Mouse (Mus musculus) liver, adult 2 months (tissue): ENCODE data around the gene Nmral1. TPM values are rescaled to one million over a fixed set of nuclear protein-coding genes. Genes with fewer than 3 reads are reported as not detected.

ENCODE experiments used
- DNase-seq: peaks from one replicate; pipeline ENCODE4 v3.0.0-alpha.2; 2011; ENCODE audit warnings: low read depth, low spot score; ENCODE audit errors: extremely low read depth
- H3K27ac ChIP-seq: fragments of 200-500 bp; replicated peaks from 2 replicates; pipeline ENCODE4 v1.5.1; 2012; ENCODE audit warnings: low read depth, mild to moderate bottlenecking, control low read depth, inconsistent platforms, low read length; ENCODE audit not compliant: insufficient read depth
- H3K27me3 ChIP-seq: fragments of 200-500 bp; 2 replicates; pipeline ENCODE4 v1.6.1; 2012; ENCODE audit warnings: mild to moderate bottlenecking, moderate library complexity, low read length, inconsistent platforms; ENCODE audit not compliant: control insufficient read depth, insufficient read depth
- H3K36me3 ChIP-seq: fragments of 200-500 bp; 2 replicates; pipeline ENCODE4 v1.6.1; 2012; ENCODE audit warnings: low read length, inconsistent platforms; ENCODE audit not compliant: control insufficient read depth, insufficient read depth
- H3K4me1 ChIP-seq: fragments of 200-500 bp; 2 replicates; pipeline ENCODE4 v1.6.1; 2011; ENCODE audit warnings: low read length; ENCODE audit not compliant: control insufficient read depth, insufficient read depth
- H3K4me3 ChIP-seq: fragments of 200-500 bp; 2 replicates; pipeline ENCODE4 v1.5.1; 2011; ENCODE audit warnings: low read depth, mild to moderate bottlenecking, control low read depth, low read length, moderate library complexity; ENCODE audit not compliant: insufficient read depth
- H3K79me2 ChIP-seq: fragments of 200-500 bp; 2 replicates; pipeline ENCODE4 v1.6.1; 2012; ENCODE audit warnings: inconsistent platforms, mild to moderate bottlenecking, low read length, moderate library complexity; ENCODE audit not compliant: control insufficient read depth, insufficient read depth
- H3K9ac ChIP-seq: fragments of 200-500 bp; 2 replicates; pipeline ENCODE4 v1.6.1; 2012; ENCODE audit warnings: low read depth, mild to moderate bottlenecking, control low read depth, inconsistent platforms, low read length
- CTCF ChIP-seq: fragments of 200-500 bp; IDR thresholded peaks from 2 replicates; pipeline ENCODE4 v1.5.1; 2011; ENCODE audit warnings: low read depth, low read length, control low read depth
- POLR2A ChIP-seq: fragments of 200-500 bp; IDR thresholded peaks from 2 replicates; pipeline ENCODE4 v1.6.1; 2011; ENCODE audit warnings: low read length, control low read depth; ENCODE audit not compliant: insufficient read depth; ENCODE audit errors: extremely low read depth
- WGBS: fragments of 180-500 bp; shearing (Covaris S2); methylation state at CpG from one replicate; pipeline ENCODE4 v1.1.7; 2018; 5-methylcytosine and 5-hydroxymethylcytosine counted together
- polyA plus RNA-seq: library from polyadenylated mRNA; depleted of rRNA; stranded (reverse); fragments of >200 nt; gene quantifications from 2 replicates; pipeline ENCODE4 v1.2.3, GENCODE M21; 2012; rRNA removed
- total RNA-seq: library from RNA; depleted of rRNA; stranded (reverse); fragments of >200 nt; gene quantifications from 2 replicates; pipeline ENCODE4 v1.2.3, GENCODE M21; 2014; rRNA removed

The Nmral1 gene
- total and polyA plus RNA-seq, 2 experiments = 7.8 to 11.2 TPM

- Histone ChIP-seq H3K36me3 (peaks cover 5% of the 10 kb centered on the region; the same call in 1 of the 2 replicates), H3K27me3 (no peaks in the 10 kb centered on the region), H3K27ac (no peak overlapping the region), H3K9ac (no peak overlapping the region), H3K4me3 (no peak overlapping the region), H3K79me2 (no peaks in the 10 kb centered on the region), H3K4me1 (no peaks in the 10 kb centered on the region)
- TF ChIP-seq CTCF = no peak
- TF ChIP-seq POLR2A = no peak
- 19% methylated on average over 2 of the region's 2 CpGs for WGBS
- DNase-seq = peak; percentile 67
Observed at GRCm38 (mm10) chr16:4665726-4666125, 53.4 kb downstream of the Nmral1 start.

DNA sequence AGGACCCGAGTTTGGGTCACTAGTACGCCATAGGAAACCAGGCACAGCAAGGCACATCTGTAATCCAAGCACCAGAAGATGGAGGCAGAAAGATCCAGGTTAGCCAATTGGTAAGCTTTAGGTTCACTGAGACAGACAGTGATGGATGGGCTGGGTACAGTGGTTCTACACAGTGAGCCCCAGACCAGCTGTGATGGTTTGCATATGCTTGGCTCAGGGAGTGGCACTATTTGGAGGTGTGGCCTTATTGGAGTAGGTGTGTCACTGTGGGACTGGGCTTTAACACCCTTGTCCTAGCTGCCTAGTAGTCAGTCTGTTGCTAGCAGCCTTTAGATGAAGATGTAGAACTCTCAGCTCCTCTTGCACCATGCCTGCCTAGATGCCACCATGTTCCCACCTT is 55.4 kb downstream of the Nmral1 start:
- no peak for DNase-seq
- Histone ChIP-seq H3K36me3 (peaks cover 5% of the 10 kb centered on the region; the same call in 1 of the 2 replicates), H3K9ac (no peak overlapping the region), H3K79me2 (no peaks in the 10 kb centered on the region), H3K4me1 (no peaks in the 10 kb centered on the region), H3K4me3 (no peak overlapping the region), H3K27ac (no peak overlapping the region), H3K27me3 (no peaks in the 10 kb centered on the region)
- no peak for TF ChIP-seq POLR2A
- WGBS = 92% methylated on average over 2 of the region's 2 CpGs

DNA sequence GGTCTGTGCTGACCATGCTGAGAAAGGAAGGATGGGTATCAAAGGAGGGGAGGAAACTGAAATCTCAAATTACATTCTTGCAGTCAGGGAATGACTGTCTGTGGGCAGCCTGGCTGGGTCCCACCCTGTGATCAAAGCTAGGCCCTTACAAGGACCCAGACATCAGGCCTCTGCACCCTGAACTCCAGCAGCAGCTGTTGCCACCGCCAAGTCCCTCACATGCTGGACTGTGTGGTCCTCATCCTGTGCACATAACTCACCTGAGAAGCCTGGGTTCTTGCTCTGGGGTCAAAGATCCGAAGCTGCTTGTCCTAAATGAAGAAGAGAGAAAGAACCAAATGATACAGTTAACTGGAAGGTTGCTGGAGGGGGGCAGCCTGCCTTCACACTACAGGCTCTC is 57.6 kb downstream of the Nmral1 start:
- Histone ChIP-seq H3K9ac (no peak overlapping the region), H3K79me2 (no peaks in the 10 kb centered on the region), H3K4me1 (no peaks in the 10 kb centered on the region), H3K4me3 (no peak overlapping the region), H3K27ac (no peak overlapping the region), H3K36me3 (peaks cover 5% of the 10 kb centered on the region; the same call in 1 of the 2 replicates), H3K27me3 (no peaks in the 10 kb centered on the region)
- no peak for DNase-seq
- WGBS = 92% methylated on average over 2 of the region's 2 CpGs
- TF ChIP-seq CTCF (no peak), POLR2A (no peak)

Other genes with a start within 250 kb of the Nmral1 start
- gene Srl, start 177.5 kb downstream of the Nmral1 start, total RNA-seq = 2.1 and 2.7 TPM in 2 replicates
- gene Srl, start 177.5 kb downstream of the Nmral1 start, polyA plus RNA-seq = 0.50 and 0.66 TPM in 2 replicates
- gene Tfap4, start 159.5 kb downstream of the Nmral1 start, total RNA-seq = 3.2 and 3.8 TPM in 2 replicates
- 2.5 and 2.8 TPM in 2 replicates for gene Tfap4, start 159.5 kb downstream of the Nmral1 start, polyA plus RNA-seq
- 0.47 and 0.55 TPM in 2 replicates for gene Glis2, start 124.6 kb downstream of the Nmral1 start, total RNA-seq
- 1.7 and 2.5 TPM in 2 replicates for gene Glis2, start 124.6 kb downstream of the Nmral1 start, polyA plus RNA-seq
- 36.8 and 41.7 TPM in 2 replicates for gene Pam16, start 94.4 kb downstream of the Nmral1 start, total RNA-seq
- 10.8 and 13.5 TPM in 2 replicates for gene Pam16, start 94.4 kb downstream of the Nmral1 start, polyA plus RNA-seq
- 4.0 and 5.1 TPM in 2 replicates for gene Vasn, start 79.4 kb downstream of the Nmral1 start, total RNA-seq
- 12.6 and 18.0 TPM in 2 replicates for gene Vasn, start 79.4 kb downstream of the Nmral1 start, polyA plus RNA-seq
- 76.3 and 81.0 TPM in 2 replicates for gene Dnaja3, start 79.4 kb downstream of the Nmral1 start, total RNA-seq
- 37.7 and 43.1 TPM in 2 replicates for gene Dnaja3, start 79.4 kb downstream of the Nmral1 start, polyA plus RNA-seq
- 6.1 and 8.5 TPM in 2 replicates for gene Coro7, start 39.6 kb downstream of the Nmral1 start, total RNA-seq
- 17.3 and 22.7 TPM in 2 replicates for gene Coro7, start 39.6 kb downstream of the Nmral1 start, polyA plus RNA-seq
- gene Hmox2, start 7.0 kb upstream of the Nmral1 start, total RNA-seq = 40.7 and 52.9 TPM in 2 replicates
- gene Hmox2, start 7.0 kb upstream of the Nmral1 start, polyA plus RNA-seq = 25.4 and 28.3 TPM in 2 replicates
- gene Cdip1, start 70.9 kb upstream of the Nmral1 start, total RNA-seq = 46.2 and 47.4 TPM in 2 replicates
- 101 and 116 TPM in 2 replicates for gene Cdip1, start 70.9 kb upstream of the Nmral1 start, polyA plus RNA-seq
- gene 4930562C15Rik, start 116.1 kb upstream of the Nmral1 start, total RNA-seq = not detected in 2 replicates
- gene 4930562C15Rik, start 116.1 kb upstream of the Nmral1 start, polyA plus RNA-seq = not detected in 2 replicates
- gene Ubald1, start 161.0 kb upstream of the Nmral1 start, total RNA-seq = 4.0 and 7.1 TPM in 2 replicates
- 13.6 and 15.5 TPM in 2 replicates for gene Ubald1, start 161.0 kb upstream of the Nmral1 start, polyA plus RNA-seq
- 28.2 and 42.8 TPM in 2 replicates for gene Mgrn1, start 166.9 kb upstream of the Nmral1 start, total RNA-seq
- 59.0 and 71.0 TPM in 2 replicates for gene Mgrn1, start 166.9 kb upstream of the Nmral1 start, polyA plus RNA-seq
- 12.2 and 16.2 TPM in 2 replicates for gene Nudt16l1, start 219.4 kb upstream of the Nmral1 start, total RNA-seq
- 53.5 and 57.0 TPM in 2 replicates for gene Nudt16l1, start 219.4 kb upstream of the Nmral1 start, polyA plus RNA-seq
- gene Anks3, start 244.8 kb upstream of the Nmral1 start, total RNA-seq = 11.3 and 14.2 TPM in 2 replicates
- 16.8 and 22.3 TPM in 2 replicates for gene Anks3, start 244.8 kb upstream of the Nmral1 start, polyA plus RNA-seq